Mouse (Mus musculus) stomach, postnatal 0 days (tissue): Measurements from ENCODE around the gene Slc22a16.

Source experiments
- CTCF ChIP-seq: IDR thresholded peaks from 2 replicates; pipeline ENCODE4 v1.5.1; 2016; ENCODE audit warnings: antibody characterized with exemption, low read depth, mild to moderate bottlenecking, moderate library complexity
- EP300 ChIP-seq: optimal IDR thresholded peaks from 2 replicates; pipeline ENCODE3; 2016; ENCODE audit warnings: antibody characterized with exemption

GRCm38 (mm10) chr10:40528668-40529067 lies 41.5 kb upstream of the Slc22a16 start:
- TF ChIP-seq CTCF (no peak), EP300 (no peak)
